ENCODE assay signal across 33 mouse cellular contexts in genomic region chr9:50101061-50101460, GRCm38 (mm10).
"Had no signal": no experiment of that assay in that cellular context is flagged by ENCODE, and none has a peak within 500 bp of the region (broad histone marks: within the 10 kb centered on the region; RNA-seq: fewer than 3 reads in every experiment).

No protein-coding gene starts in this region.

- H3K27ac ChIP-seq: heart, embryonic 13.5 days; heart, embryonic 15.5 days; hindbrain, embryonic 10.5 days; hindbrain, embryonic 12.5 days; hindbrain, embryonic 13.5 days; hindbrain, embryonic 14.5 days; hindbrain, embryonic 15.5 days; hindbrain, postnatal 0 days; intestine, embryonic 15.5 days; kidney, embryonic 15.5 days; kidney, postnatal 0 days; layer of hippocampus, adult 2 months; left cerebral cortex, adult 2 months had no signal

- H3K4me3 ChIP-seq: heart, embryonic 12.5 days; heart, embryonic 13.5 days; heart, embryonic 15.5 days; hindbrain, embryonic 10.5 days; hindbrain, embryonic 12.5 days; hindbrain, embryonic 13.5 days; hindbrain, embryonic 15.5 days; intestine, embryonic 15.5 days; kidney, embryonic 15.5 days; layer of hippocampus, adult 2 months; left cerebral cortex, adult 2 months had no signal

- DNase-seq: heart, postnatal 10 days; heart, postnatal 14 days; heart, postnatal 36 days; kidney, adult 11 months; kidney, adult 18-20 months; kidney, adult 2 months; kidney, adult 8-10 months; kidney, adult 9 months; kidney, postnatal 10 days; kidney, postnatal 14 days; kidney, postnatal 25 days; kidney, postnatal 36 days; kidney, postnatal 4 days; layer of hippocampus, adult 9-11 months; layer of hippocampus, postnatal 36 days had no signal

- ATAC-seq: hindbrain, embryonic 16.5 days; hindbrain, postnatal 0 days; inflammation-experienced regulatory T-cells, adult 6 months; intestine, embryonic 15.5 days; intestine, embryonic 16.5 days; intestine, postnatal 0 days had no signal

- H3K9me3 ChIP-seq: heart, embryonic 12.5 days; heart, embryonic 13.5 days; heart, embryonic 15.5 days; hindbrain, embryonic 10.5 days; hindbrain, embryonic 12.5 days; hindbrain, embryonic 13.5 days; hindbrain, embryonic 15.5 days; intestine, embryonic 15.5 days; kidney, embryonic 15.5 days had no signal

- H3K36me3 ChIP-seq: heart, embryonic 12.5 days; heart, embryonic 13.5 days; heart, embryonic 15.5 days; hindbrain, embryonic 10.5 days; hindbrain, embryonic 12.5 days; hindbrain, embryonic 13.5 days; hindbrain, embryonic 15.5 days; intestine, embryonic 15.5 days; kidney, embryonic 15.5 days had no signal

- H3K4me1 ChIP-seq: heart, embryonic 12.5 days; heart, embryonic 13.5 days; heart, embryonic 15.5 days; hindbrain, embryonic 12.5 days; hindbrain, embryonic 15.5 days; intestine, embryonic 15.5 days; kidney, embryonic 15.5 days had no signal

- H3K27me3 ChIP-seq: heart, embryonic 12.5 days; heart, embryonic 13.5 days; heart, embryonic 15.5 days; hindbrain, embryonic 12.5 days; hindbrain, embryonic 13.5 days; hindbrain, embryonic 15.5 days; intestine, embryonic 15.5 days; kidney, embryonic 15.5 days had no signal
